Mouse (Mus musculus): Measurements from ENCODE around the gene Gm17660.
A peak's percentile ranks its signal among the peaks of the same experiment; 100 is the strongest.
"Not testable (repeated sequence)": the region's sequence is repeated elsewhere in the genome, so short reads cannot be mapped to it uniquely, and the experiment has no call there.

The Gm17660 gene

DNA sequence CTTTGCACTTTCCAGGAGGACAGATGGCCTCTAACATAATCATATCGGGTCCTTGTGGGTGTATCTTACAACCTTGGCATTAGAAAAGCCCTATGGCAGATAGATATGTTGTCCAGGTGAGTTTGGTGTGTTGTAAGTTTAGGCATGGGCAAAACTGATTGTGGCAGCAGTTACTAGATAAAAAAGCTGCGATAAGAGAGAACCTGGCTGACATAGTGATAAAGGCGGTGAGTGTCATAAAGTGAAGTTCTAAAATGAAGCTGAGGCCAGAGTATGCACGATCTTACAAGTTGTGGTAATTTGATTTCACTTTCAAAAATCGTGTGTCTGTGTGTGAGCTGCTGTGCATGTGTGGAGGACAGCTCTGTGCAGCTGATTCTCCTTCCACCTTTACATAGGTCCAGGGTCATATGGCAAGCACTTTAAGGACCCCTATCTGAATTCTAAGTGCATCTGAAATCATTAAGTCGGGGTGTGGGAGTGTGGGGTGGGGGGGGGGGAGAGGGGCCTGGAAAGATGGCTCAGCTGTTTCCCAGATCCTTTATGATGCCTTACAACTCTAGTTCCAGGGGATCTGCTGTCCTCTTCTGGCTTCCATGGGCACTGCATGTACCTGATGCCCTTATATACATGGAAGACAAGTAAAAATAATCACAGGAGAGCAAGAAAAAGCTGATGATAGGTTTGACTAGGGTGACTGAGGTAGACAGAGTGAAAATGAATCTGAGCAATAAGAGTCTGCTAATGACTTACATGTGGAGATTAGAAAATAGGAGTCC lies 38.1 kb downstream of the Gm17660 start:
- DNase-seq (ENCODE audit: low read depth) = peak; percentile 44

DNA sequence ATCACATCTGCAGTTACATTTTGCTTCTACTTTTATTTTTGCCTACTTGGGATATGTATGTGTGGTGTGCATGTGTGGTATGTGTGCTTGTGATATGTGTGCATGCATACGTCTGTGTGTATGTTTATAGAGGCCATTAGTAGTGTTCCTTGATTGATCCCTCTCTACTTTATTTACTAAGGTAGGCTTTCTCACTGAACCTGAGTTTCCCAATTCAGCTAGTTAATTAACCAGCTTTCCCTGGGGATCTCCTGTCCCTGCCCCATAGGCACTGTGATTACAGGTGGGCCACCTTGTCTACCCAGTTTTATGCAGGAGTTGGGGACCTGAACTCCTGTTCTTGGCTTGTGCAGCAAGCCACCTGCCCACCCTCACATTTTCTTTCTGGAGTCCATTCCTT lies 40.7 kb downstream of the Gm17660 start:
- DNase-seq (ENCODE audit: low read depth) = no peak

DNA sequence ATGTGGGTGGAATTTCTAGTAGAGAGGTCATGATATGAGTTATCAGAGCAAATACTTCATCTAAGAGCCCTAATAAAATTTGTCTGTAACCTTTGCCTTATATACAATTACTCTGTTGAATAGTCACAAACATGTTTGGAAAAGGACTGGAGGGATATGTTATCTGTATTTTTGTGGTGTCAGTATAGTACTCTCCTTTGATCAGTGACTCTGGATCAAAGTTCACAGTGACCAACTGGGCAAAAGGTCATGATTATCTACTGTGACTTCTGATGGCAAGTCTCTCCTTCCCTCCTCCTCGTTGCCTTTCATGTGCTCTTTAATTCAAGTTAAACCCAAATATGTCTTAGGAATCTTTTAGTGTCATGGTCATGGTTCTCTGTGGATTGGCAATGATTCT lies 41.6 kb downstream of the Gm17660 start:
- DNase-seq (ENCODE audit: low read depth) = no peak

DNA sequence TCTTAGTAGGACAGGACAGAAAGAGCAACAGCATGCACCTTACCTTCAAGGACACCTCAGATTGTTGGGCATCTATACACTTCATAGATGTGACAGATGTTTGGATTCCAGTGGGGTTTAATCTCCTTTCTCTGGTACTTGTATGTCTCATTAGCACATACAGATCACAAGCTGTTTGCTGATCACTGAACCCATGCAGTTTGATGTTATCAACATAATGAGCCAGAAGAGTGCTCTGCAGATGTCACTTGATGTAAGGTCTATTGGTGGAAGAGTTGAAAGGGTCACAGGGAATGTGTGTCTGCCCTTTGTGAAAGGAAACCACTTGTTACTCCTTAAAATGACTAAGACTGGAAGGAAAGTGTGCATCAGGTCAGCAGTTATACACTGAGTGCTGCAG lies 42.3 kb downstream of the Gm17660 start:
- no peak for DNase-seq (ENCODE audit: low read depth)

DNA sequence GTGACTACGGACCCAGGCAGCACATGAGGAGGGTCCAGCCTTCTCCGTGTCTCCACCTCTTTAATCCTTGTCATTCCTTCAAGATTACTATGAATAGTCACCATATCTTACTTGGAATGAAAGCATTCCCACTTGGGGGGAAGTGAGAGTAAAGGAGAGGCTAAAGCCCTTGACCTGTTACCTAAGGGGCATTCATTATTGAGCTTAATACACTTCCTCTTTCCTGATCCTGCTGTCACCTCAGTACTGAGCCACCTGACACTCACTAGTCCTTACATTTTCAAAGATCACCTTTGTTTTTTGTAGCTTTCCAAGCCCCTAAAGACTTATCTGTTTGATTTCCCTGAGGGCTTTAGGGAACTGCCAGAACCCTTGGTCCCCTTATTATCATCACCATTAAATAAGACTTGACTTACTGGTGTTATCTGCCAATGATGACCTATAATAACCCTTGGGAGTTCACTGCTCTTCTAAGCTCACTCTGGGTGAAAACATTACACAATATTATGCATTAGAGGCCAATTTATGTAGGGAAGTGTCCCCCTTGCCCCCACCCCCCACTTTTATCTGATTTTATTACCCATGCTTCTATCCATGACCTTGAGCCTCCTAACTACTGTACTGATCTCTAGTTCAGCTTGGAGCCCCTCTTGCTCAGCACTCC lies 44.8 kb downstream of the Gm17660 start:
- DNase-seq (ENCODE audit: low read depth) = no peak

DNA sequence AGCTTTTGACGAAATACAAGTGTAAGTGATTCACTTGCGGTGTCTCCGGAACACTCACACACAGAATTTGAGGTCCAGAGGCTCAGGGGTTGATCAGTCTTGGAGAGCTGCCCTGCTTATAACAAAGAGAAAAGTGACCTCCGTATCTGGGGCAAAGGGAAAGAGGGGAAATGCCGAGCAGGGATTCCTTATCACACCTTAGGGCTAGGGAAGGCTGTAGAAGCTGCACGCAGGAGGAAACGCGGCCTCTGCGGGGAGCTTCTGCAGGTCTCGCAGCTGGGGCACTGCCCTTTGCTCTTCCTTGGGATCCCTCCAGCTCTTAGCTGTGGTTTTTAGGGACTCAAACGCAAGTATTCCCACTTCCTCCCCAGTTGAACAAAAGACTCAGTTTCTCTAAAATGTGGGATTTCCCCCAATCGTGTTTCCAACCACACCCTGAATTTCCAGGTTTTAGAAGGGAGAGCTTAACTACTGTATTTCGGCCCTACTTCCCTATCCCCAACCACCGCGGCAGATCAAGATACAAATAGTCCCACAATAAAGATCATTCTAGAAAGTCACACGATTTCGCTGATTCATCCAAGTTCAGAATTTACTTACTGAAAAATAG lies 52.1 kb downstream of the Gm17660 start:
- no peak for DNase-seq (ENCODE audit: low read depth)

DNA sequence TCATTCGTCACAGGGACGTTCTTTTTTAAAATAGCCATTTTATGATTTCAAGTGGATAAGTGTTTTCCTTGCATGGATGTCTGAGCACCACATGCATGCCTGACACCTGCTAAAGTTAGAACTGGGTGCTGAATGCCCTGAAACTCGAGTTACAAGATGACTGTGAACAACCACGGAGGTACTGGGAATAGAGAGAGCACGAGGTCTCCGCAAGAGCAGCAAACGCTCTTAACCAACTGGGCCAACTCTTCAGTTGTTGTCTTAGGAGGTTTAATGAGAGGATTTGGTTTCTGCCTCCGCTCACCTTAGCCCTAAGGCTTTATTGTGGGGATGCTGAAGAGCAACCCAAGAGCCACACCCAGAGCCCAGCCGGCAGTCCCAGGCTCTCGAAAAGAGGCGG lies 52.6 kb downstream of the Gm17660 start:
- no peak for DNase-seq (ENCODE audit: low read depth)

DNA sequence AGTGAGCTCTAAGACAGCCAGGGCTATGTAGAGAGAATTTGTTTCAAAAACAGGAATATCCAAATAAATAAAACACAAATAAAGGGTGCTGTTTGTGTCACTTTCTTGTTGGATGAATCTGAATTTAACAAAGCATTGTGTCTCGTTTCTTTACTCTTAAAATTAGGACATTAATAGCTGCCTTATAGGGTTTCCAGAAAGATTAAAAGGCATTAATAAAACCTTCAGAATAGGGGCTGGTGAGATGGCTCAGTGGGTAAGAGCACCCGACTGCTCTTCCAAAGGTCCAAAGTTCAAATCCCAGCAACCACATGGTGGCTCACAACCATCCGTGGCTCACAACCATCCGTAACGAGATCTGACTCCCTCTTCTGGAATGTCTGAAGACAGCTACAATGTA lies 53.2 kb downstream of the Gm17660 start:
- not testable (repeated sequence) for DNase-seq (ENCODE audit: low read depth)

DNA sequence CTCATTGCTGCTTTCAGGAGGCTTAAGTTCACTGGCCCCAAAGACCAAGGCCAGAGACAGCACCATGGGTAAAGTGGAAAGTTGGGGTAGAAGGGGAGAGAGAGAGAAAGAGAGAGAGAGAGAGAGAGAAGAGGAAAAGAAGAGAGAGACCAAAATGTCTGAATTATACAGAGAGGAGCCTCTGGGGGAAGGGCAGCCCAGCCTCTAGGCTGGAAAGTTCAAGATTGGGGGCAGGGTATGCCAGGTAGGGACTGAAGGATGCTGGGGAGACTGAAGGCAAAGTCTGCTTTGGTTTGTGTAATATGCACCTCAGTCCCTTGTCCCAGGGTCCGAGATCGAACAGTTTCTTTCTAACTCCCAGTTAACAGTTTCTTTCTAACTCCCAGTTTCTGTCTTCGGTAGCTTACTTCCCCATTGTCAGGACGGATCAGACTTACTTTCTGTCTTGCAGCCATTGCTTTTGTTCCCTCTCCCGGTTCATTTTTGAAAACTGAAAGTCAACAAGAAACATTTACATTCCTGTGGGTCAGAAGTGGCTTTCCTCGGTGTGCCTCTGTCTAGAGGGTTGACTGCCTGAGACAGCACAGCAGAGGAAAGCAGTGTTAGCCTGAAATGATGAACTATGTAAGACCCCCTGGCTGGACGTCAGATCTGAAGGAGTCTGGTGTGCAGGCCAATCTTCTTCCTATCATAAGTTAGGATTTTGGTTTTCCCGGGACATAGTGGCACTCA lies 54.0 kb downstream of the Gm17660 start:
- DNase-seq (ENCODE audit: low read depth) = no peak

DNA sequence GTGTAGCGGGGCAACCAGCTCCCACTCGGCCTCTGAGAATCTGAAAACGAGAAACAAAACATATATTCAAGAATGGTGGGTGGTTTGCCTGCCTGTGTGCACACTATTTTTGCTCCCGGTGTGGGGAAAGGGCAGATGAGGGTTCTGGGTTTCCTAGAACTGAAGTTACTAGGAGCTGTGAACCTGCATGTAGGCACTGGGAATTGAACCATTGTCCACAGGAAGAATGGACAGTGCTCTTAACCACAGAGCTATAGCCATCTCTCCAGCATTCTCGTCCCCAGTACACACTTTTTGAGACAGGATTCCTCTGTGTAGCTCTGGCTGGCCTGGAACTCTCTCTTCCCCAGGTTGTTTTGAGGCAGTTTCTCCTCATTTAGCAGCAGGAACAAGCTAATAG lies 54.9 kb downstream of the Gm17660 start:
- DNase-seq (ENCODE audit: low read depth) = no peak

DNA sequence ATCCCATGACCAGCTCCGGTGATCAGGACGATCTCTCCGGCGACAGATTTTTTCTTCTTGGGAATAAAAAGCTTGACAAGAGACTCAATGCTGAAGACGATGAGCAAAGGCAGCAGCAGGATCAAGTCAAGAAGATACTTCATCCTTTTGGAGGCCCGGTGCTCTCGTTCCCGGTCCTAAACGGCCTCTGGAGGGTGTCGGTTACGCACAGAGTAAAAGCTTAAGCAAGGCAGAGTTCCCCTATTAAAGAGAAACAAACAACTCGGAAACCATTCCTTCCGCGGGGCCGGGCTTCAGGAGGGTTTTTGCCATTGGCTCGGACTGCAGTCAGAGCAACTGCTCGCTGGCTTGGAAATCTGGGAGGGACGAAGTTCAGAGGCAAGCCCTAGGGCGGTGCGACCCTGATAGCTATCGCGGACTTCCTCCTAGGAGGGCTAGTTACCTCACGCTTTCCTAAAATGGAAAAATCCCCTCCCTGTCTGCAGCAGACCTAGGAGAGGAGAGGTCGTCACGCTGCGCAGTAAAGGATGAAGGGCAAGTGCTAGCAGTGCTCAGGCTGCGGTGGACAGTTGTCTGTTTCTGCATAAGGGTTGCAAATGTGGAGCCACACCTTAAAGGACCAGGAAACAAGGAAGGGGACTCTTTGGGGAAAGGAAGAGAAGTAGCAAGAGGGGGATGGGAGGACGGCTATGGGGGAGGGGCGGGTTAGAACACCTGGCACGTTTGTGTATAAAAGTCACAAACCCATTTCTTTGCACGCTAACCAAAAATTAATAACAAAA lies 55.6 kb downstream of the Gm17660 start, which contains the start of gene Hsd17b11:
TSS of gene Hsd17b11 (minus strand) at position 323 of the 782 bp plus-strand sequence.
- DNase-seq (ENCODE audit: low read depth) = peak; percentile 63

All from induced T-regulatory cell, adult 2 months (primary cell).